Mouse (Mus musculus): Measurements from ENCODE around the gene Ccar1. TPM values are rescaled to one million over a fixed set of nuclear protein-coding genes. Genes with fewer than 3 reads are reported as not detected.

Gene Ccar1
- polyA plus RNA-seq, 1 experiment from 2014 or later = 86.0 TPM

Other genes with a start within 250 kb of the Ccar1 start
- gene Kif1bp, start 213.8 kb downstream of the Ccar1 start, polyA plus RNA-seq (2015; fragmentation: Nextera tagmentation; extraction: Ambion mirVana) = 73.2 and 73.6 TPM in 2 replicates
- 10.6 and 13.9 TPM in 2 replicates for gene Ddx21, start 190.0 kb downstream of the Ccar1 start, polyA plus RNA-seq (2015; fragmentation: Nextera tagmentation; extraction: Ambion mirVana)
- 76.3 and 82.0 TPM in 2 replicates for gene Ddx50, start 141.1 kb downstream of the Ccar1 start, polyA plus RNA-seq (2015; fragmentation: Nextera tagmentation; extraction: Ambion mirVana)
- 3.5 and 4.3 TPM in 2 replicates for gene Stox1, start 66.2 kb downstream of the Ccar1 start, polyA plus RNA-seq (2015; fragmentation: Nextera tagmentation; extraction: Ambion mirVana)
- 38.7 and 39.5 TPM in 2 replicates for gene Tet1, start 116.7 kb upstream of the Ccar1 start, polyA plus RNA-seq (2015; fragmentation: Nextera tagmentation; extraction: Ambion mirVana)
- 15.0 and 15.6 TPM in 2 replicates for gene Slc25a16, start 128.3 kb upstream of the Ccar1 start, polyA plus RNA-seq (2015; fragmentation: Nextera tagmentation; extraction: Ambion mirVana)
- 4.0 and 5.1 TPM in 2 replicates for gene Dna2, start 154.7 kb upstream of the Ccar1 start, polyA plus RNA-seq (2015; fragmentation: Nextera tagmentation; extraction: Ambion mirVana)
- gene Rufy2, start 187.9 kb upstream of the Ccar1 start, polyA plus RNA-seq (2015; fragmentation: Nextera tagmentation; extraction: Ambion mirVana) = 53.9 and 68.0 TPM in 2 replicates
- gene Hnrnph3, start 231.9 kb upstream of the Ccar1 start, polyA plus RNA-seq (2015; fragmentation: Nextera tagmentation; extraction: Ambion mirVana) = 114 and 121 TPM in 2 replicates
- 0.68 and 0.94 TPM in 2 replicates for gene Pbld2, start 232.0 kb upstream of the Ccar1 start, polyA plus RNA-seq (2015; fragmentation: Nextera tagmentation; extraction: Ambion mirVana)